Comparison of ENCODE assay signal across 8 mouse cellular contexts in the genomic region with DNA sequence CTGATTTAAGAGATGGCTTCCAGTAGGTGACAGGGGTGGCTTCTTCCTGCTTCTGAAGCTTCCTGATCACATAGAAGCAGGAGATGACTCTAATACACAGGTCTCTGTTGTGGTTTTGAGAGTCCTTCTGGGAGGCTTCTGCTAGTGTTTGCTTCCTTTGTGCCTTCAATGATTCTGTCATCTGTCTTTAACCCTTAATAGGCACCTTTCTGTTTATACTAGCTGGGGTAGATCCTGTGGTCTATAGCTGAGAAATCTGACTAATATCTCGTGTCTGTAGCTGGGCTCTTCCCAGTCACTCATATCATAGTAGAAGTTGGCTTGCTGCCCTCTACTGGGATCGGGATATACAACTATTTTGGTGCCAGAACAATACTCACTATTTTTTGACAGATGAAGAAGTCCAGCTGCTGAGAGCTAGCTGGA. TPM values are rescaled to one million over a fixed set of nuclear protein-coding genes. Genes with fewer than 3 reads are reported as not detected.
DNase-seq lines count a peak whose midpoint lies in the region; ATAC-seq and TF ChIP-seq lines count a peak whose summit lies in the region.

No protein-coding gene starts in this region.

- no peaks in the 10 kb centered on the region for H3K79me2 ChIP-seq in MEL (ENCODE audit: control insufficient read depth, insufficient read depth, low read length, poor library complexity)

- peak; percentile 30 for DNase-seq in hindbrain, embryonic 14.5 days (ENCODE audit: low spot score)
- peak; percentile 22 for DNase-seq in MEL (ENCODE audit: low read depth, low spot score)
- peak; percentile 10 for DNase-seq in layer of hippocampus, adult 9-10 months (ENCODE audit: low spot score)
- DNase-seq in splenic B cell, adult 2 months (ENCODE audit: low read depth, low spot score) = peak; percentile 21
- no peak for DNase-seq in gastrocnemius, postnatal 14 days
- DNase-seq in neural tube, embryonic 10.5 days (ENCODE audit: extremely low spot score, low spot score) = no peak

- no peak for TF ChIP-seq POLR2A in MEL (IDR thresholded peaks at IDR 0.05; ENCODE audit: control insufficient read depth in 1 of 2, insufficient read depth in 1 of 2, low read depth in 1 of 2, low read length in 2 of 2, poor library complexity in 1 of 2)

- H3K27ac ChIP-seq in hindbrain, embryonic 14.5 days = no peak overlapping the region
- H3K27ac ChIP-seq in hindbrain, embryonic 13.5 days = no peak overlapping the region
- H3K27ac ChIP-seq in MEL (ENCODE audit: control insufficient read depth, low read depth, low read length) = no peak overlapping the region

- peak in 1 of 3 experiments; percentile 39; a peak in 2 of 6 replicates for TF ChIP-seq CTCF in MEL (IDR thresholded peaks at IDR 0.05 in 2 of 3, conservative IDR thresholded peaks at IDR 0.05 in 1 of 3; ENCODE audit: control insufficient read depth in 1 of 3, insufficient read depth in 1 of 3, low read depth in 2 of 3, low read length in 3 of 3, poor library complexity in 1 of 3, severe bottlenecking in 1 of 3)

- no peaks in the 10 kb centered on the region for H3K4me1 ChIP-seq in hindbrain, embryonic 14.5 days (replicated peaks; ENCODE audit: control insufficient read depth, insufficient read depth, low read length)
- H3K4me1 ChIP-seq in hindbrain, embryonic 13.5 days (replicated peaks) = no peaks in the 10 kb centered on the region
- H3K4me1 ChIP-seq in MEL (ENCODE audit: control insufficient read depth in 1 of 2, insufficient read depth in 2 of 2, low read length in 2 of 2) = no peaks in the 10 kb centered on the region

- peak; percentile 35 for TF ChIP-seq RAD21 in MEL (IDR thresholded peaks at IDR 0.05; ENCODE audit: low read depth, low read length)

- H3K36me3 ChIP-seq in hindbrain, embryonic 14.5 days (replicated peaks; ENCODE audit: control insufficient read depth, insufficient read depth) = no peaks in the 10 kb centered on the region
- no peaks in the 10 kb centered on the region for H3K36me3 ChIP-seq in hindbrain, embryonic 13.5 days
- no peaks in the 10 kb centered on the region for H3K36me3 ChIP-seq in MEL (ENCODE audit: control insufficient read depth in 1 of 2, insufficient read depth in 2 of 2, low read length in 2 of 2)
- no peaks in the 10 kb centered on the region for H3K36me3 ChIP-seq in splenic B cell, adult 2 months (ENCODE audit: control insufficient read depth, insufficient read depth, low read length, poor library complexity, severe bottlenecking)

- ATAC-seq in hindbrain, embryonic 14.5 days (ENCODE audit: low FRiP score) = no peak
- no peak for ATAC-seq in hindbrain, embryonic 13.5 days (ENCODE audit: low FRiP score)
- peak; percentile 62; the same call in 1 of the 2 replicates for ATAC-seq in erythroblast, adult 5-6 weeks (replicated peaks; ENCODE audit: low FRiP score, poor library complexity, severe bottlenecking)

- no peak overlapping the region for H3K9ac ChIP-seq in hindbrain, embryonic 14.5 days
- H3K9ac ChIP-seq in hindbrain, embryonic 13.5 days = no peak overlapping the region
- H3K9ac ChIP-seq in MEL (ENCODE audit: control insufficient read depth, low read depth, low read length, poor library complexity, severe bottlenecking) = no peak overlapping the region

- no peaks in the 10 kb centered on the region for H3K27me3 ChIP-seq in hindbrain, embryonic 14.5 days (ENCODE audit: control insufficient read depth, insufficient read depth, low read length)
- H3K27me3 ChIP-seq in hindbrain, embryonic 13.5 days = no peaks in the 10 kb centered on the region
- no peaks in the 10 kb centered on the region for H3K27me3 ChIP-seq in MEL (ENCODE audit: control insufficient read depth in 1 of 2, insufficient read depth in 2 of 2, low read length in 2 of 2)
- H3K27me3 ChIP-seq in splenic B cell, adult 2 months (ENCODE audit: control insufficient read depth, insufficient read depth, low read length, poor library complexity, severe bottlenecking) = no peaks in the 10 kb centered on the region

- WGBS in hindbrain, embryonic 14.5 days = 29% methylated on average over 2 of the region's 2 CpGs
- WGBS in hindbrain, embryonic 13.5 days = 40% methylated on average over 2 of the region's 2 CpGs

- no peaks in the 10 kb centered on the region for H3K9me3 ChIP-seq in hindbrain, embryonic 14.5 days (ENCODE audit: control insufficient read depth, low read length)
- H3K9me3 ChIP-seq in hindbrain, embryonic 13.5 days = no peaks in the 10 kb centered on the region
- no peaks in the 10 kb centered on the region for H3K9me3 ChIP-seq in MEL (replicated peaks; ENCODE audit: insufficient read depth, low read length)

- H3K4me3 ChIP-seq in hindbrain, embryonic 14.5 days (replicated peaks; ENCODE audit: low read length) = no peak overlapping the region
- no peak overlapping the region for H3K4me3 ChIP-seq in hindbrain, embryonic 13.5 days
- H3K4me3 ChIP-seq in MEL (ENCODE audit: control insufficient read depth in 1 of 2, insufficient read depth in 1 of 2, low read depth in 2 of 2, low read length in 2 of 2) = no peak overlapping the region

- intact Hi-C loops in gastrocnemius, postnatal 14 days (cut with DNase I; ENCODE audit: low total_unique reads) = loop anchor here (10.0 kb wide), 1 partner anchor 145 kb away; no protein-coding TSS in a partner anchor

- no peak for TF ChIP-seq EP300 in MEL (IDR thresholded peaks at IDR 0.05; ENCODE audit: low read depth in 1 of 2, low read length in 2 of 2)

- H3K4me2 ChIP-seq in hindbrain, embryonic 14.5 days (replicated peaks) = no peak overlapping the region
- H3K4me2 ChIP-seq in hindbrain, embryonic 13.5 days = no peak overlapping the region

TF ChIP-seq in MEL, 35 proteins besides CTCF, POLR2A, EP300 and RAD21:
- TF ChIP-seq BHLHE40 (IDR thresholded peaks at IDR 0.05; ENCODE audit: borderline replicate concordance, low read depth, low read length) (no peak), ELF1 (IDR thresholded peaks at IDR 0.05; ENCODE audit: low read depth, low read length) (no peak), TBP (IDR thresholded peaks at IDR 0.05; ENCODE audit: low read depth, low read length) (no peak), ZKSCAN1 (IDR thresholded peaks at IDR 0.05; ENCODE audit: low read depth, low read length) (no peak), ZC3H11A (IDR thresholded peaks at IDR 0.05; ENCODE audit: low read depth, low read length) (0 out of 2 replicates have a peak, but pooled peaks have one; percentile 8), SMC3 (IDR thresholded peaks at IDR 0.05; ENCODE audit: low read depth, low read length) (peak; percentile 47), SIN3A (IDR thresholded peaks at IDR 0.05; ENCODE audit: low read length) (no peak)

RNA-seq across cellular contexts. Expression of gene Zfand6, which starts 50.2 kb away (rescaled TPM):
- 196 and 217 TPM in 2 replicates for polyA plus RNA-seq in hindbrain, embryonic 14.5 days (2014; fragmentation: Nextera tagmentation; extraction: Ambion mirVana)
- 219 TPM in 2 replicates for polyA plus RNA-seq in hindbrain, embryonic 13.5 days (2015; fragmentation: Nextera tagmentation; extraction: Ambion mirVana)
- total RNA-seq in MEL (2012; rRNA removed) = 20.3 and 26.8 TPM in 2 replicates
- 100 to 1,000 TPM in 1 of 2 experiments, 10 to 100 TPM in 1; 39.9 to 315 TPM for polyA plus RNA-seq in MEL (2012; ENCODE audit: insufficient read depth in 1 of 2, insufficient read length in 2 of 2, low read depth in 1 of 2, low replicate concordance in 2 of 2, missing spikeins in 1 of 2)
- 436 and 450 TPM in 2 replicates for total RNA-seq in erythroblast, adult 5-6 weeks (2015; ENCODE audit: low replicate concordance)
- 548 and 626 TPM in 2 replicates for total RNA-seq in erythroblast, adult 5-6 weeks (2017; ENCODE audit: low replicate concordance)
- total RNA-seq in gastrocnemius, postnatal 14 days (2021) = 10 to 100 TPM; 92.1 to 92.5 TPM

Comparison
In these comparisons a context has a peak if more than half of its experiments do, and no peak if none do; other contexts are left out.
1. DNase-seq: peak in hindbrain, embryonic 14.5 days (single experiment), MEL (single experiment), layer of hippocampus, adult 9-10 months (single experiment) and splenic B cell, adult 2 months (single experiment); none in gastrocnemius, postnatal 14 days (single experiment) and neural tube, embryonic 10.5 days (single experiment).
2. RNA of gene Zfand6, which starts 50.2 kb away (total RNA-seq): 436 to 626 TPM in erythroblast, adult 5-6 weeks; 92.1 to 92.5 TPM in gastrocnemius, postnatal 14 days and 20.3 to 26.8 TPM in MEL; every median in the first group is over 4 times any median in the second.